Mouse (Mus musculus) megakaryocyte-erythroid progenitor cell, adult 5-6 weeks (primary cell): ENCODE data around the gene Elfn2. TPM values are rescaled to one million over a fixed set of nuclear protein-coding genes. Genes with fewer than 3 reads are reported as not detected.

ENCODE experiments used
- ATAC-seq: replicated peaks from 2 replicates; pipeline ENCODE4 v1.8.0; 2016; ENCODE audit warnings: mild to moderate bottlenecking, inconsistent platforms; ENCODE audit not compliant: severe bottlenecking, poor library complexity, low FRiP score, low TSS enrichment
- total RNA-seq, 2 experiments: library from RNA; stranded (forward) in 1 of 2; stranded (reverse) in 1 of 2; fragments of 200-1000, 215-1000 nt in 1 of 2; fragments of >200 nt in 1 of 2; fragmentation: Nextera tagmentation in 1 of 2; gene quantifications; 2 replicates each; pipeline ENCODE4 v1.2.3; 2014 to 2017

Elfn2 gene
- total RNA-seq (2014; fragmentation: Nextera tagmentation) (not detected in 2 replicates), total RNA-seq (2017) (not detected in 2 replicates)

GRCm38 (mm10) chr15:78718290-78719250, at the start of gene Elfn2:
Gene Elfn2, minus strand, starts transcription at chr15:78718771.
- no peak for ATAC-seq

GRCm38 (mm10) chr15:78763704-78764103, 45.1 kb upstream of the Elfn2 start:
- no peak for ATAC-seq

- ATAC-seq: no peak
Measured at GRCm38 (mm10) chr15:78763210-78763609, 44.6 kb upstream of the Elfn2 start.

- no peak for ATAC-seq
Measured at GRCm38 (mm10) chr15:78761112-78761511, 42.5 kb upstream of the Elfn2 start.

- no peak for ATAC-seq
Measured at GRCm38 (mm10) chr15:78758132-78758531, 39.6 kb upstream of the Elfn2 start.

- ATAC-seq: no peak
Measured at GRCm38 (mm10) chr15:78755966-78756725, 37.6 kb upstream of the Elfn2 start.

GRCm38 (mm10) chr15:78755226-78755625, 36.7 kb upstream of the Elfn2 start:
- no peak for ATAC-seq

- ATAC-seq: no peak
Measured at GRCm38 (mm10) chr15:78754144-78754543, 35.6 kb upstream of the Elfn2 start.

- ATAC-seq: no peak
Measured at GRCm38 (mm10) chr15:78752991-78753390, 34.4 kb upstream of the Elfn2 start.

GRCm38 (mm10) chr15:78750608-78751350, 32.2 kb upstream of the Elfn2 start:
- ATAC-seq: no peak

GRCm38 (mm10) chr15:78749855-78750254, 31.3 kb upstream of the Elfn2 start:
- no peak for ATAC-seq

GRCm38 (mm10) chr15:78744206-78744605, 25.6 kb upstream of the Elfn2 start:
- ATAC-seq: peak; percentile 63; the same call in 1 of the 2 replicates

GRCm38 (mm10) chr15:78742831-78743230, 24.3 kb upstream of the Elfn2 start:
- ATAC-seq: no peak

- no peak for ATAC-seq
Measured at GRCm38 (mm10) chr15:78740662-78741061, 22.1 kb upstream of the Elfn2 start.

GRCm38 (mm10) chr15:78737146-78737545, 18.6 kb upstream of the Elfn2 start:
- ATAC-seq: no peak

GRCm38 (mm10) chr15:78736681-78737100, 18.1 kb upstream of the Elfn2 start:
- no peak for ATAC-seq

GRCm38 (mm10) chr15:78736181-78736579, 17.6 kb upstream of the Elfn2 start:
- no peak for ATAC-seq

GRCm38 (mm10) chr15:78735431-78736180, 17.0 kb upstream of the Elfn2 start:
- no peak for ATAC-seq

- no peak for ATAC-seq
Measured at GRCm38 (mm10) chr15:78731830-78732229, 13.3 kb upstream of the Elfn2 start.
